Mouse (Mus musculus): ENCODE data around the gene Rtn2.

DNA sequence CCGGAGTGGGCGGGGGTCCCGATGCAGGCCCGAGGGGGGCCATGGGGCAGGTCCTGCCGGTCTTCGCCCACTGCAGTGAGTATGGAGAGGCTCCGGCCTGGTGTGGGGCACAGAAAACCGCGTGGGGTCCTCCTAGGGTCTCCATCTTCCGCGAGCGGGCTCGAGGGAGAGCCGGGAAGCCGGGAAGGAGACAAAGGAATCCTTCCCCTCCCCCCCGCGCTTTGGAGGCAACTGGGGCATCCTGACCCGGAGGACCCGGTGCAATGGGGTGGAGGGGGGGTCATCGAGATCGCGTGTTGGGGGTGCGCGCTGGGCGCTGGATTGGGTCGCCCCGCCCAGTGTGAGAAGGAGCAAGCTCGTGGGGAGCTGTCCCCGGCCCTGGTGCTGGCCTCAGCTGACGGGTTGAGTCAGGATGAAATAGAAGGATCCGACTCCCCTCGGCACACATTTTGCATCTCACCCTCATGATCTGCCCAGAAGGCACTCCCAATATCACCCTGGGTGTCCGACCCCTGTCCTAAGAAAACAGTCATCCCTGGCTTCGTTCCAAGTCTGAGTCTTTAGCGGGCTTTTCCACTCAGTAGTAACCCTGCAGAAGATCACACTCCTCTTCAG lies 474 bp downstream of the Rtn2 start:
- TF ChIP-seq EP300 (IDR thresholded peaks at IDR 0.05; ENCODE audit: low read depth) (no peak), CTCF (IDR thresholded peaks at IDR 0.05; ENCODE audit: low read depth) (no peak)
